Mouse (Mus musculus) embryonic facial prominence, embryonic 14.5 days (tissue): ENCODE measurements around the gene Gm3411. TPM values are rescaled to one million over a fixed set of nuclear protein-coding genes. Genes with fewer than 3 reads are reported as not detected.
"Not testable (repeated sequence)": the region's sequence is repeated elsewhere in the genome, so short reads cannot be mapped to it uniquely, and the experiment has no call there.

Source experiments
- ATAC-seq: fragments of 200-750 bp; cut with Nextera tagmentation; 2 replicates; pipeline ENCODE4 v1.8.0; 2017; ENCODE audit warnings: low read depth, moderate number of reproducible peaks, moderate TSS enrichment
- DNase-seq: peaks from one replicate; pipeline ENCODE4 v3.0.0-alpha.2; 2015; ENCODE audit warnings: low spot score
- H3K27ac ChIP-seq: fragments of 300-500 bp; sonication (generic); replicated peaks from 2 replicates; pipeline ENCODE4 v1.5.1; 2014; ENCODE audit warnings: low read depth, mild to moderate bottlenecking, low read length, moderate library complexity
- H3K27me3 ChIP-seq: fragments of 300-500 bp; sonication (generic); replicated peaks from 2 replicates; pipeline ENCODE4 v1.6.1; 2014; ENCODE audit warnings: low read length; ENCODE audit not compliant: control insufficient read depth, insufficient read depth
- H3K36me3 ChIP-seq: fragments of 300-500 bp; sonication (generic); 2 replicates; pipeline ENCODE4 v1.6.1; 2014; ENCODE audit warnings: low read length, mixed read lengths; ENCODE audit not compliant: control insufficient read depth, insufficient read depth
- H3K4me1 ChIP-seq: fragments of 300-500 bp; sonication (generic); 2 replicates; pipeline ENCODE4 v1.6.1; 2014; ENCODE audit warnings: antibody characterized with exemption, low read length; ENCODE audit not compliant: control insufficient read depth, insufficient read depth
- H3K4me2 ChIP-seq: fragments of 300-500 bp; sonication (generic); 2 replicates; pipeline ENCODE4 v1.6.1; 2014; ENCODE audit warnings: low read depth, mild to moderate bottlenecking, low read length, moderate library complexity, mixed read lengths
- H3K4me3 ChIP-seq: fragments of 300-500 bp; sonication (generic); 2 replicates; pipeline ENCODE4 v1.5.1; 2014; ENCODE audit warnings: low read depth, mild to moderate bottlenecking, low read length
- H3K9ac ChIP-seq: fragments of 300-500 bp; sonication (generic); 2 replicates; pipeline ENCODE4 v1.6.1; 2014; ENCODE audit warnings: low read depth, mild to moderate bottlenecking, low read length, moderate library complexity, mixed read lengths
- H3K9me3 ChIP-seq: fragments of 300-500 bp; sonication (generic); 2 replicates; pipeline ENCODE4 v1.6.1; 2016; ENCODE audit warnings: low read length; ENCODE audit not compliant: control insufficient read depth
- WGBS: fragments of 180-500 bp; shearing (Covaris S2); extraction: QIAGEN DNeasy Blood & Tissue Kit; methylation state at CpG from one replicate; pipeline ENCODE4 v1.1.7; 2014; 5-methylcytosine and 5-hydroxymethylcytosine counted together
- polyA plus RNA-seq: library from polyadenylated mRNA; unstranded; fragments of >200 nt; fragmentation: Nextera tagmentation; extraction: Ambion mirVana; gene quantifications from 2 replicates; pipeline ENCODE4 v1.2.1, GENCODE M21; 2014

Gene Gm3411
- polyA plus RNA-seq = 0.58 and 0.66 TPM in 2 replicates

DNA sequence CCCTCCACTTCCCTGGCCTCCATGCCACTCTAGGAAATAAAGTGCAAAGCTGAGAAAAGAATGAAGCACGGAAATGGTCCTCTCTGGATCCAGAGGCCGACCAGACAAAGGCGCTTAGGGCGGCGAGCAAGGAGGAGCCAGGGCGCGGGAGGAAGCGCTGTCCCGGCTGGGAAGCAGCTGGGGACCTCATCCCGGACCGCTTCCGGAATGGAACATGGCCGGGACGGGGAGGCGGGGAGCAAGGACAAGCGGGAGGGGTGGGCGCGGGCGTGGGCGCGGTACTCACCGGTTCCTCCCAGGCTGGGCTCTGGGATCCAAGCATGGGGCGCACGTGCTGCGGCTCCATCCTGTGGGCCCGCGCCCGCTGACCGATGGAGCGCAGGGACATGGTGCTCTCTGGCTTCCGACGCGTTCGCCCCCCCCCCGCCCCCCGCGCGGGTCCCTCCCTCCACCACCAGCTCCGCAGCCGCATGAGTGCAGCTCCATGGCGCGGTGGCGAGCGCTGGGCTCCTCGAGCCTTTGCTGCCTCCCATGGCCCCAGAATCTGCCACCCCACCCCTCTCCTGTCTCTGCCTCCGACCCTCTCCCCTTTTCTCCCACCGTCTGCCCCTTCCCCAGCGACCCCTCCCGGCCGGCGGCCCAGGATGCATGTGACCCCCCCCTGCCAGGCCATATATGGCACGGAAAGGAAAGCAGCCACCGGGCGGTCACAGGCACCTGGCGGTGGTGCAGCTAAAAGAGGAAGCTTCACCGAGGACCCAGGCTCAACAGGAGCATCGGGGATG, at the start of gene Gm3411:
Gene Gm3411, minus strand, starts transcription at position 320 of the 785 bp plus-strand sequence.
- H3K36me3 ChIP-seq, H3K4me1 ChIP-seq, H3K27me3 ChIP-seq, H3K9me3 ChIP-seq, H3K27ac ChIP-seq, ATAC-seq: not testable (repeated sequence)
- peak within 1 kb of the TSS; percentile 44 for H3K4me3 ChIP-seq
- H3K9ac ChIP-seq = peak within 1 kb of the TSS; percentile 51
- H3K4me2 ChIP-seq = peak within 1 kb of the TSS; percentile 66
- peak; percentile 36 for DNase-seq
- 1% methylated on average over 20 of the region's 57 CpGs for WGBS

DNA sequence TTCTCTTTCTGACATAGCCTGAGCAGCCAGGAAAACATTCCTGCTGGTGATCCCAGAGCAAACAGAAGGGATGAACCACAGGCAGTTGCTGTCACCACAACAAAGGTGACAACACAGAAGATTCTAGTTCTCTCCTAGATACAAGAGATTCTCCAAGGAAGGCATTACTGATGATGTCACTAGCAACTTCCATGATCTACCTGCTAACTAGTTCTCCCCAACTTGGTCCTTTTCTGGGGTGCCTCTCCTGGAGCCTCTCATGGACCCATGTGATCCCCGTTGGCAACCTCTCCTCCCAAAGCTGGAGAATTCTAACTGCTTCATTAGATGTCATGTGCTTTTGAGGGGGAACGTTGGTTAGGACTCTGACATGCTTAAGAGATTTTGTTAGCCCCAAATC, 17.7 kb upstream of the Gm3411 start, which contains the start of gene Gm21103:
Gene Gm21103, minus strand, starts transcription at position 101 of the 400 bp plus-strand sequence.
- not testable (repeated sequence) for H3K9ac ChIP-seq, H3K9me3 ChIP-seq, H3K36me3 ChIP-seq, ATAC-seq, DNase-seq, H3K27ac ChIP-seq, H3K4me2 ChIP-seq, H3K27me3 ChIP-seq, H3K4me1 ChIP-seq, H3K4me3 ChIP-seq
- WGBS = 94% methylated on average over 2 of the region's 2 CpGs

DNA sequence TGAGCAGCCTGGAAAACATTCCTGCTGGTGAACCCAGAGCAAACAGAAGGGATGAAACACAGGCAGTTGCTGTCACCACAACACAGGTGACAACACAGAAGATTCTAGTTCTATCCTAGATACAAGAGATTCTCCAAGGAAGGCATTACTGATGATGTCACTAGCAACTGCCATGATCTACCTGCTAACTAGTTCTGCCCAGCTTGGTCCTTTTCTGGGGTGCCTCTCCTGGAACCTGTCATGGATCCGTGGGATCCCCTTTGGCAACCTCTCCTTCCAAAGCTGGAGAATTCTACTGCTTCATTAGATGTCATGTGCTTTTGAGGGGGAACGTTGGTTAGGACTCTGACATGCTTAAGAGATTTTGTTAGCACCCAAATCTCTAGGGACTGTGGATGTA, 67.9 kb downstream of the Gm3411 start, which contains the start of gene Gm21560:
Gene Gm21560, minus strand, starts transcription at position 101 of the 400 bp plus-strand sequence.
- H3K27ac ChIP-seq, H3K9me3 ChIP-seq, H3K4me3 ChIP-seq, DNase-seq, H3K36me3 ChIP-seq, H3K9ac ChIP-seq, H3K4me2 ChIP-seq, ATAC-seq, H3K4me1 ChIP-seq, H3K27me3 ChIP-seq: not testable (repeated sequence)
- WGBS = 67% methylated on average over 1 of the region's 2 CpGs

Other genes with a start within 250 kb of the Gm3411 start
- not detected in 2 replicates for gene Gm6337, start 229.0 kb downstream of the Gm3411 start, polyA plus RNA-seq
- gene Gm8206, start 193.3 kb downstream of the Gm3411 start, polyA plus RNA-seq = 0.70 and 2.1 TPM in 2 replicates
- 1.2 TPM in 2 replicates for gene Gm3468, start 178.6 kb downstream of the Gm3411 start, polyA plus RNA-seq
- not detected in 2 replicates for gene Gm3476, start 161.4 kb downstream of the Gm3411 start, polyA plus RNA-seq
- not detected in 2 replicates for gene Gm21560, start 68.0 kb downstream of the Gm3411 start, polyA plus RNA-seq
- gene Gm21103, start 17.6 kb upstream of the Gm3411 start, polyA plus RNA-seq = not detected in 2 replicates
- not detected in 2 replicates for gene Gm3618, start 56.4 kb upstream of the Gm3411 start, polyA plus RNA-seq
- gene Gm16440, start 103.1 kb upstream of the Gm3411 start, polyA plus RNA-seq = not detected in 2 replicates
- gene Gm3591, start 125.2 kb upstream of the Gm3411 start, polyA plus RNA-seq = 0.18 TPM in 1 of 2 replicates, not detected in the other
- gene Gm3594, start 157.4 kb upstream of the Gm3411 start, polyA plus RNA-seq = not detected in 2 replicates